9 mouse cellular contexts compared by ENCODE assay signal in genomic region chr4:106232499-106232970, GRCm38 (mm10).
DNase-seq lines count a peak whose midpoint lies in the region; ATAC-seq lines count a peak whose summit lies in the region.
"Had no signal": no experiment of that assay in that cellular context is flagged by ENCODE, and none has a peak within 500 bp of the region (broad histone marks: within the 10 kb centered on the region; RNA-seq: fewer than 3 reads in every experiment).

No protein-coding gene starts in this region.

- DNase-seq in lung, adult 18-20 months = no peak
- DNase-seq in hindbrain, embryonic 10.5 days (ENCODE audit: low spot score) = peak; percentile 37
- DNase-seq in left cerebral cortex, postnatal 4 days = peak; percentile 72
- DNase-seq in naive thymus-derived CD4-positive, alpha-beta T cell, adult 2 months (ENCODE audit: low read depth) = peak; percentile 35
- DNase-seq in spleen, postnatal 14 days (ENCODE audit: low spot score in 2 of 2) = no peak

- no peak overlapping the region for H3K4me2 ChIP-seq in lung, embryonic 16.5 days (ENCODE audit: low read depth, low read length)
- H3K4me2 ChIP-seq in embryonic facial prominence, embryonic 15.5 days (replicated peaks) = no peak overlapping the region
- no peak overlapping the region for H3K4me2 ChIP-seq in kidney, embryonic 14.5 days (replicated peaks; ENCODE audit: low read depth, low read length)

- no peak overlapping the region for H3K4me3 ChIP-seq in lung, embryonic 16.5 days (ENCODE audit: low read length)
- no peak overlapping the region for H3K4me3 ChIP-seq in embryonic facial prominence, embryonic 15.5 days (replicated peaks)
- H3K4me3 ChIP-seq in hindbrain, embryonic 10.5 days = no peak overlapping the region
- H3K4me3 ChIP-seq in kidney, embryonic 14.5 days (ENCODE audit: low read length) = no peak overlapping the region

- intact Hi-C loops in left cerebral cortex, postnatal 4 days (cut with DNase I) = no loop called here

- 13% methylated on average over 9 of the region's 9 CpGs for WGBS in lung, embryonic 16.5 days
- 32% methylated on average over 9 of the region's 9 CpGs for WGBS in embryonic facial prominence, embryonic 15.5 days
- 50% methylated on average over 9 of the region's 9 CpGs for WGBS in hindbrain, embryonic 10.5 days
- WGBS in kidney, embryonic 14.5 days = 12% methylated on average over 9 of the region's 9 CpGs

- ATAC-seq in lung, embryonic 16.5 days (ENCODE audit: low read depth) = peak; percentile 67; the same call in 1 of the 2 replicates
- ATAC-seq in embryonic facial prominence, embryonic 15.5 days (ENCODE audit: insufficient number of reproducible peaks, low FRiP score, low TSS enrichment, low read depth) = peak; percentile 49; the same call in 1 of the 2 replicates
- no peak for ATAC-seq in kidney, embryonic 14.5 days (ENCODE audit: low FRiP score, low TSS enrichment)

- no peaks in the 10 kb centered on the region for H3K9me3 ChIP-seq in lung, embryonic 16.5 days (ENCODE audit: control insufficient read depth, low read length)
- H3K9me3 ChIP-seq in embryonic facial prominence, embryonic 15.5 days (replicated peaks) = no peaks in the 10 kb centered on the region
- H3K9me3 ChIP-seq in hindbrain, embryonic 10.5 days = no peaks in the 10 kb centered on the region
- peaks cover 3% of the 10 kb centered on the region; the same call in 1 of the 2 replicates for H3K9me3 ChIP-seq in kidney, embryonic 14.5 days (ENCODE audit: control insufficient read depth, low read length)

- peaks cover 5% of the 10 kb centered on the region for H3K4me1 ChIP-seq in lung, embryonic 16.5 days (replicated peaks; ENCODE audit: control insufficient read depth, insufficient read depth, low read length)
- H3K4me1 ChIP-seq in embryonic facial prominence, embryonic 15.5 days = peaks cover 5% of the 10 kb centered on the region; the same call in 1 of the 2 replicates
- peaks cover 17% of the 10 kb centered on the region for H3K4me1 ChIP-seq in hindbrain, embryonic 10.5 days (replicated peaks)
- no peaks in the 10 kb centered on the region for H3K4me1 ChIP-seq in kidney, embryonic 14.5 days (ENCODE audit: control insufficient read depth, insufficient read depth, low read length)

- H3K27ac ChIP-seq in lung, embryonic 16.5 days (ENCODE audit: low read length) = peak overlapping the region; percentile 38; the same call in 1 of the 2 replicates
- peak overlapping the region; percentile 11; the same call in 1 of the 2 replicates for H3K27ac ChIP-seq in embryonic facial prominence, embryonic 15.5 days (replicated peaks)
- peak overlapping the region; percentile 47 for H3K27ac ChIP-seq in hindbrain, embryonic 10.5 days
- no peak overlapping the region for H3K27ac ChIP-seq in kidney, embryonic 14.5 days (ENCODE audit: low read depth, low read length)
- H3K27ac ChIP-seq: macrophage had no signal

- no peaks in the 10 kb centered on the region for H3K36me3 ChIP-seq in lung, embryonic 16.5 days (ENCODE audit: control insufficient read depth, insufficient read depth, low read length)
- H3K36me3 ChIP-seq in embryonic facial prominence, embryonic 15.5 days = no peaks in the 10 kb centered on the region
- no peaks in the 10 kb centered on the region for H3K36me3 ChIP-seq in hindbrain, embryonic 10.5 days
- no peaks in the 10 kb centered on the region for H3K36me3 ChIP-seq in kidney, embryonic 14.5 days (ENCODE audit: control insufficient read depth, insufficient read depth, low read length)

- no peaks in the 10 kb centered on the region for H3K27me3 ChIP-seq in lung, embryonic 16.5 days (ENCODE audit: control insufficient read depth, insufficient read depth, low read depth, low read length)
- no peaks in the 10 kb centered on the region for H3K27me3 ChIP-seq in embryonic facial prominence, embryonic 15.5 days
- no peaks in the 10 kb centered on the region for H3K27me3 ChIP-seq in hindbrain, embryonic 10.5 days (ENCODE audit: insufficient read depth, poor library complexity, severe bottlenecking)
- no peaks in the 10 kb centered on the region for H3K27me3 ChIP-seq in kidney, embryonic 14.5 days (ENCODE audit: control insufficient read depth, insufficient read depth, low read length)

- H3K9ac ChIP-seq in lung, embryonic 16.5 days (ENCODE audit: low read length) = peak overlapping the region; percentile 17; the same call in 1 of the 2 replicates
- H3K9ac ChIP-seq in embryonic facial prominence, embryonic 15.5 days = no peak overlapping the region
- no peak overlapping the region for H3K9ac ChIP-seq in kidney, embryonic 14.5 days (ENCODE audit: low read depth, low read length)

Comparison
In these comparisons a context has a peak if more than half of its experiments do, and no peak if none do; other contexts are left out.
1. DNase-seq: peak in hindbrain, embryonic 10.5 days (single experiment), left cerebral cortex, postnatal 4 days (single experiment) and naive thymus-derived CD4-positive, alpha-beta T cell, adult 2 months (single experiment); none in lung, adult 18-20 months (0 of 2) and spleen, postnatal 14 days (0 of 2).